Mouse (Mus musculus): ENCODE results near the gene Tsga10.

- TF ChIP-seq CTCF (IDR thresholded peaks at IDR 0.05; ENCODE audit: borderline replicate concordance, extremely low read depth, insufficient read depth, insufficient read length) (no peak), POLR2A (IDR thresholded peaks at IDR 0.05; ENCODE audit: borderline replicate concordance, extremely low read depth, insufficient read depth, insufficient read length, poor library complexity, severe bottlenecking) (no peak)
Measured at GRCm38 (mm10) chr1:37734841-37735240, 131.4 kb downstream of the Tsga10 start.

Data from brain, embryonic 14.5 days (tissue).